Mouse (Mus musculus) cerebral cortex, adult 2 months (tissue): ENCODE results near the gene Defa34.

ENCODE experiments used
- WGBS: fragments of 180-500 bp; shearing (Covaris S2); methylation state at CpG from one replicate; pipeline ENCODE4 v1.1.7; 2018; 5-methylcytosine and 5-hydroxymethylcytosine counted together

The Defa34 gene

DNA sequence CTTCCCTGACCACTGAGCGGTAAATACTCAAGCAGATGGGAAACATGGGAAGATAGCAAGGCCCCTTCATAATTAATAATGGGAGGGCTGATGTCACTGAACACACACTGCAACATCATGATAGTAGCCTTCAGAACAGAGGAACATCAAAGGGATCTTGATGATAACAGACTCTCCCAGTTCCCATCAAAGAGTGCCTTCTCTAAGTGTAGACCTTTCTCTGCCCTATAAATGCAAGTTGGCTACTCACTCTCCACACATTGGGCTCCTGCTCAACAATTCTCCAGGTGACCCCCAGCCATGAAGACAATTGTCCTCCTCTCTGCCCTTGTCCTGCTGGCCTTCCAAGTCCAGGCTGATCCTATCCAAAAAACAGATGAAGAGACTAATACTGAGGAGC, at the start of gene Defa34:
Gene Defa34, plus strand, starts transcription at position 301 of the 400 bp plus-strand sequence.
- WGBS: 86% methylated on average over 1 of the region's 1 CpGs

DNA sequence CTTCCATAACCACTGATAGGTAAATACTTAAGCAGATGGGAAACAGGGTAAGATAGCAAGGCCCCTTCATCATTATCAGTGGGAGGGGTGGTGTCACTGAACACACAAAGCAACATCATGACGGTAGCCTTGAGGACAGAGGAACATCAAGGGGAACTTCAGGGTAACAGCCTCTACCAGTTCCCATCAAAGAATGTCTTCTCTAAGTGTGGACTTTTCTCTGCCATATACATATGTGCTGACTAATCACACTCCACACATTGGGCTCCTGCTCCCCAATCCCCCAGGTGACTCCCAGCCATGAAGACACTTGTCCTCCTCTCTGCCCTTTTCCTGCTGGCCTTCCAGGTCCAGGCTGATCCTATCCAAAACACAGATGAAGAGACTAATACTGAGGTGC, 47.7 kb upstream of the Defa34 start, which contains the start of gene Defa26:
Gene Defa26, plus strand, starts transcription at position 301 of the 400 bp plus-strand sequence.
- 92% methylated on average over 1 of the region's 1 CpGs for WGBS

- WGBS: 38% methylated on average over 1 of the region's 2 CpGs
Observed at GRCm38 (mm10) chr8:21655480-21655879, 10.1 kb upstream of the Defa34 start, which contains the start of gene Defa17. Gene Defa17, plus strand, starts transcription at chr8:21655780.

DNA sequence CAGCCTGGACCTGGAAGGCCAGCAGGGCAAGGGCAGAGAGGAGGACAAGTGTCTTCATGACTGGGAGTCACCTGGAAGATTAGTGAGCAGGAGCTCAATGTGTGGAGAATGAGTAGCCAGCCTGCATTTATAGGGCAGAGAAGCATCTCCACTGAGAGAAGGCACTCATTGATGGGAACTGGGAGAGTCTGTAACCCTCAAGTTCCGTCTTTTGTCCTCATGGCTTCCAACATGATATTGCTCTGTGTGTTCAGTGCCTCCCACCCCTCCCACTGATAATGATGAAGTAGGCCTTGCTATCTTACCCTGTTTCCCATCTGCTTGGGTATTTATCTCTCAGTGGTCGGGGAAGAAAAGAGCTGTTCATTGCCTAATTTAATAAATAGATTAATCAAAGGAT, 37.9 kb downstream of the Defa34 start, which contains the start of gene AY761184:
Gene AY761184, minus strand, starts transcription at position 101 of the 400 bp plus-strand sequence.
- WGBS: 64% methylated on average over 2 of the region's 2 CpGs
